Mouse (Mus musculus) small intestine, adult 2 months (tissue): ENCODE measurements around the gene Tlx1.

ENCODE experiments used
- CTCF ChIP-seq: fragments of 200-500 bp; IDR thresholded peaks from 2 replicates; pipeline ENCODE4 v1.5.1; 2012; ENCODE audit warnings: low read depth, mild to moderate bottlenecking, control low read depth, inconsistent platforms, low read length, moderate library complexity, mixed read lengths; ENCODE audit not compliant: insufficient replicate concordance, insufficient read length; ENCODE audit errors: extremely low read depth
- POLR2A ChIP-seq: fragments of 200-500 bp; IDR thresholded peaks from 2 replicates; pipeline ENCODE4 v1.6.1; 2012; ENCODE audit warnings: low read depth, mild to moderate bottlenecking, control low read depth, inconsistent platforms, low read length, moderate library complexity

GRCm38 (mm10) chr19:45143214-45143895 lies 7.1 kb upstream of the Tlx1 start:
- TF ChIP-seq CTCF (no peak), POLR2A (no peak)
